Mouse (Mus musculus): ENCODE measurements at regions not wholly inside any gene's neighbourhood (a gene's known extent, or its start where the extent isn't known, plus 50 kb on each side); places are given as distances from the start of the nearest gene placed in this dataset.
A peak's percentile ranks its signal among the peaks of the same experiment; 100 is the strongest.

GRCm38 (mm10) chr4:91180241-91181096, 220.1 kb downstream of the Elavl2 start:
- DNase-seq = no peak

GRCm38 (mm10) chr4:91164280-91165121, 236.1 kb downstream of the Elavl2 start:
- no peak for DNase-seq

GRCm38 (mm10) chr4:91157047-91157446, 243.5 kb downstream of the Elavl2 start:
- DNase-seq = peak; percentile 33

- no peak for DNase-seq
Observed at GRCm38 (mm10) chr4:91144666-91145065, 255.9 kb downstream of the Elavl2 start.

- DNase-seq = no peak
Observed at GRCm38 (mm10) chr4:91143906-91144305, 256.7 kb downstream of the Elavl2 start.

- no peak for DNase-seq
Observed at GRCm38 (mm10) chr4:91135327-91135726, 265.3 kb downstream of the Elavl2 start.

GRCm38 (mm10) chr4:91132266-91132665, 268.3 kb downstream of the Elavl2 start:
- DNase-seq = no peak

- no peak for DNase-seq
Observed at GRCm38 (mm10) chr4:91120277-91120676, 280.3 kb downstream of the Elavl2 start.

- DNase-seq = no peak
Observed at GRCm38 (mm10) chr4:91116807-91117609, 283.6 kb downstream of the Elavl2 start.

GRCm38 (mm10) chr4:91111684-91112681, 288.6 kb downstream of the Elavl2 start:
- no peak for DNase-seq

GRCm38 (mm10) chr4:91096086-91096485, 304.5 kb downstream of the Elavl2 start:
- no peak for DNase-seq

GRCm38 (mm10) chr4:91094382-91094781, 306.2 kb downstream of the Elavl2 start:
- DNase-seq = no peak

- DNase-seq = no peak
Observed at GRCm38 (mm10) chr4:91093885-91094284, 306.7 kb downstream of the Elavl2 start.

GRCm38 (mm10) chr4:91092323-91092722, 308.3 kb downstream of the Elavl2 start:
- DNase-seq = no peak

GRCm38 (mm10) chr4:91091910-91092309, 308.7 kb downstream of the Elavl2 start:
- no peak for DNase-seq

GRCm38 (mm10) chr4:91083950-91084349, 316.6 kb downstream of the Elavl2 start:
- no peak for DNase-seq

GRCm38 (mm10) chr4:91081447-91081846, 319.1 kb downstream of the Elavl2 start:
- no peak for DNase-seq

- no peak for DNase-seq
Observed at GRCm38 (mm10) chr4:91080620-91081441, 319.8 kb downstream of the Elavl2 start.

- DNase-seq = no peak
Observed at GRCm38 (mm10) chr4:91071263-91071662, 329.3 kb downstream of the Elavl2 start.

GRCm38 (mm10) chr4:91060933-91061332, 339.7 kb downstream of the Elavl2 start:
- DNase-seq = no peak

- no peak for DNase-seq
Observed at GRCm38 (mm10) chr4:91051913-91052312, 348.7 kb downstream of the Elavl2 start.
